Comparison of ENCODE assay signal across 8 mouse cellular contexts in genomic region chr19:32484941-32485660, GRCm38 (mm10). TPM values are rescaled to one million over a fixed set of nuclear protein-coding genes. Genes with fewer than 3 reads are reported as not detected.
DNase-seq lines count a peak whose midpoint lies in the region; ATAC-seq lines count a peak whose summit lies in the region.

No protein-coding gene starts in this region.

- H3K9me3 ChIP-seq in lung, embryonic 15.5 days, result no peaks in the 10 kb centered on the region
- no peaks in the 10 kb centered on the region for H3K9me3 ChIP-seq in neural tube, embryonic 13.5 days

- H3K4me3 ChIP-seq in lung, embryonic 15.5 days, result peak overlapping the region; percentile 79
- H3K4me3 ChIP-seq in neural tube, embryonic 13.5 days, result peak overlapping the region; percentile 82

- no peaks in the 10 kb centered on the region for H3K36me3 ChIP-seq in lung, embryonic 15.5 days
- no peaks in the 10 kb centered on the region for H3K36me3 ChIP-seq in neural tube, embryonic 13.5 days

- H3K9ac ChIP-seq in lung, embryonic 15.5 days, result peak overlapping the region; percentile 78
- H3K9ac ChIP-seq in neural tube, embryonic 13.5 days, result peak overlapping the region; percentile 87

- peaks cover 18% of the 10 kb centered on the region for H3K4me1 ChIP-seq in lung, embryonic 15.5 days
- peaks cover 30% of the 10 kb centered on the region for H3K4me1 ChIP-seq in neural tube, embryonic 13.5 days (replicated peaks)

- no peaks in the 10 kb centered on the region for H3K27me3 ChIP-seq in lung, embryonic 15.5 days
- no peaks in the 10 kb centered on the region for H3K27me3 ChIP-seq in neural tube, embryonic 13.5 days

- 16% methylated on average over 13 of the region's 13 CpGs for whole genome bisulfite sequencing in lung, embryonic 15.5 days
- 18% methylated on average over 13 of the region's 13 CpGs for WGBS in neural tube, embryonic 13.5 days

- peak overlapping the region; percentile 88 for H3K27ac ChIP-seq in lung, embryonic 15.5 days
- H3K27ac ChIP-seq in neural tube, embryonic 13.5 days (replicated peaks), result peak overlapping the region; percentile 91

- no peak for ATAC-seq in lung, embryonic 15.5 days (ENCODE audit: borderline replicate concordance, extremely low read depth, low FRiP score, low TSS enrichment)
- peak; percentile 5 for ATAC-seq in inflammation-experienced regulatory T-cells, adult 6 months
- no peak; the same call in 1 of the 2 replicates for ATAC-seq in neural tube, embryonic 13.5 days (ENCODE audit: low read depth)

- H3K4me2 ChIP-seq in lung, embryonic 15.5 days, result peak overlapping the region; percentile 78
- H3K4me2 ChIP-seq in neural tube, embryonic 13.5 days, result peak overlapping the region; percentile 81

- no peak for DNase-seq in lung, adult 18-20 months
- DNase-seq in c-Kit-positive CD71-positive TER-119-positive erythroid progenitor cells, embryonic 14.5 days (ENCODE audit: low spot score), result peak; percentile 51
- no peak for DNase-seq in right cerebral cortex, adult 18-20 months
- DNase-seq in layer of hippocampus, postnatal 10 days (ENCODE audit: low spot score in 2 of 2), result no peak
- no peak for DNase-seq in spleen, postnatal 36 days (ENCODE audit: low spot score in 2 of 2)

RNA-seq across cellular contexts. Expression of gene Minpp1, which starts 0.5 kb away (rescaled TPM):
- polyA plus RNA-seq in lung, embryonic 15.5 days (2015; fragmentation: Nextera tagmentation; extraction: Ambion mirVana), result 60.1 and 62.9 TPM in 2 replicates
- polyA plus RNA-seq in inflammation-experienced regulatory T-cells, adult 6 months (2017; shearing (Covaris generic)), result 10 to 100 TPM in 2 of 3 experiments, 1 to 10 TPM in 1; 8.0 to 12.0 (median 11.6) TPM
- polyA plus RNA-seq in neural tube, embryonic 13.5 days (2015; fragmentation: Nextera tagmentation; extraction: Ambion mirVana), result 54.7 and 56.7 TPM in 2 replicates
- total RNA-seq in layer of hippocampus, postnatal 10 days (2021), result 10 to 100 TPM; 51.8 to 56.3 TPM

RNA-seq across cellular contexts. Expression of gene Rpl9-ps6, which starts 18.7 kb away (rescaled TPM):
- polyA plus RNA-seq in lung, embryonic 15.5 days (2015; fragmentation: Nextera tagmentation; extraction: Ambion mirVana), result 106 and 112 TPM in 2 replicates
- polyA plus RNA-seq in inflammation-experienced regulatory T-cells, adult 6 months (2017; shearing (Covaris generic)), result 100 to 1,000 TPM; 239 to 553 (median 263) TPM
- 79.8 and 83.8 TPM in 2 replicates for polyA plus RNA-seq in neural tube, embryonic 13.5 days (2015; fragmentation: Nextera tagmentation; extraction: Ambion mirVana)
- total RNA-seq in layer of hippocampus, postnatal 10 days (2021), result 10 to 100 TPM; 27.0 to 36.9 TPM
